Mouse (Mus musculus): ENCODE measurements at regions not wholly inside any gene's neighbourhood (a gene's known extent, or its start where the extent isn't known, plus 50 kb on each side); places are given as distances from the start of the nearest gene placed in this dataset.

DNA sequence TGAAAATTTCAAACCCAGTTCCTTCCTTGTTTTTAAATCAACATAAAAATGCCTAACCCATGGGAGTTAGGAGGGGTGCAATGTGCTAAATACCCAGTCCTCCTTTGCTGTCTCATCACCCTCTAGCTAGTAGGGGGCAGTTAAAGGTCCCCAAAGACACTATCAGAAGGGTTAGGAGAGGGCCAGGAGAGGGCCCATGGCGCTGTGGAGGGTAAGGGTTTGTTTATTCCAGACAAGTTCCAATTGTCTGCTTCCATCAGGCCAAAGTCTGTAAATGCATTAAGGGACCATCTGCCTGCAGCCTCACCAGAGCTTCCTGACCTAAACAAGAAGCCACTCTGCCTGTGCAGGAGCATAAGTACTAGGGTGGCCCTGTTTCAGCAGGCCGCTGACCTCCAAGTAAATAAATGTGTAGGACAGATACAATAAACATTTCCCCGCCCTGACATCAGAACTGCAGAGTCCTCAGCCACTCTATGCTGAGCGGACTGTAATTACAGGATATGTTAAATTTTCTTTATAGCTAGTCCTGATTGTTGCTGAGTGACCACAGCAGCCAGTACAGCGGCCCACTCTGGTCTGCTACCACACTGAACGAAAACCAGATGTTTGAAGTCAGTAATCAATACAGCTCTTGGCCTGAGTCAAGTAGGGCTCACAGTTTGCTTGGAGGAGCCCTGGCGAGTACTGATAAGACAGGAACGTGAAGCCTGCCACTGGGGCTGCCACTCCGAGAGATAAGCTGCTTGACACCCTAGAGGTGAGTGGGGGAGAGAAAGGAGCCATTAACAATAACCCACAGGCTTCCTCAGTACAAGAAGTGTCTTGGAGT lies 87.4 kb downstream of the Hlx start:
- Histone ChIP-seq H3K9ac (ENCODE audit: low read depth, low read length) (no peak overlapping the region), H3K4me1 (ENCODE audit: control insufficient read depth, insufficient read depth, low read length) (no peaks in the 10 kb centered on the region), H3K4me3 (ENCODE audit: low read depth, low read length) (no peak overlapping the region), H3K27me3 (replicated peaks; ENCODE audit: control insufficient read depth, insufficient read depth, low read length) (no peaks in the 10 kb centered on the region), H3K27ac (replicated peaks; ENCODE audit: low read depth, low read length) (no peak overlapping the region), H3K36me3 (ENCODE audit: control insufficient read depth, insufficient read depth, low read length) (no peaks in the 10 kb centered on the region), H3K9me3 (ENCODE audit: control insufficient read depth, low read length) (peaks cover 10% of the 10 kb centered on the region), H3K4me2 (ENCODE audit: low read depth, low read length) (no peak overlapping the region)
- no peak for DNase-seq (ENCODE audit: low spot score)
- WGBS: 37% methylated on average over 9 of the region's 9 CpGs
- ATAC-seq (ENCODE audit: low read depth): peak; percentile 30; the same call in 1 of the 2 replicates

- H3K9me3 ChIP-seq (ENCODE audit: control insufficient read depth, low read length): no peaks in the 10 kb centered on the region
- no peaks in the 10 kb centered on the region for H3K27me3 ChIP-seq (replicated peaks; ENCODE audit: control insufficient read depth, insufficient read depth, low read length)
- H3K4me1 ChIP-seq (ENCODE audit: control insufficient read depth, insufficient read depth, low read length): no peaks in the 10 kb centered on the region
- DNase-seq (ENCODE audit: low spot score) (no peak), ATAC-seq (ENCODE audit: low read depth) (no peak)
- no peak overlapping the region for H3K27ac ChIP-seq (replicated peaks; ENCODE audit: low read depth, low read length)
- no peaks in the 10 kb centered on the region for H3K36me3 ChIP-seq (ENCODE audit: control insufficient read depth, insufficient read depth, low read length)
- no peak overlapping the region for H3K4me3 ChIP-seq (ENCODE audit: low read depth, low read length)
- H3K4me2 ChIP-seq (ENCODE audit: low read depth, low read length): no peak overlapping the region
- WGBS: 86% methylated on average over 13 of the region's 13 CpGs
- H3K9ac ChIP-seq (ENCODE audit: low read depth, low read length): no peak overlapping the region
Measured at GRCm38 (mm10) chr1:184630695-184631475, 101.5 kb downstream of the Hlx start.

GRCm38 (mm10) chr1:184629194-184629593 lies 103.2 kb downstream of the Hlx start:
- Histone ChIP-seq H3K36me3 (ENCODE audit: control insufficient read depth, insufficient read depth, low read length) (no peaks in the 10 kb centered on the region), H3K27me3 (replicated peaks; ENCODE audit: control insufficient read depth, insufficient read depth, low read length) (no peaks in the 10 kb centered on the region), H3K4me1 (ENCODE audit: control insufficient read depth, insufficient read depth, low read length) (no peaks in the 10 kb centered on the region), H3K9ac (ENCODE audit: low read depth, low read length) (no peak overlapping the region), H3K9me3 (ENCODE audit: control insufficient read depth, low read length) (no peaks in the 10 kb centered on the region), H3K4me3 (ENCODE audit: low read depth, low read length) (no peak overlapping the region), H3K27ac (replicated peaks; ENCODE audit: low read depth, low read length) (no peak overlapping the region), H3K4me2 (ENCODE audit: low read depth, low read length) (no peak overlapping the region)
- ATAC-seq (ENCODE audit: low read depth) (no peak), DNase-seq (ENCODE audit: low spot score) (no peak)
- 77% methylated on average over 9 of the region's 9 CpGs for WGBS

DNA sequence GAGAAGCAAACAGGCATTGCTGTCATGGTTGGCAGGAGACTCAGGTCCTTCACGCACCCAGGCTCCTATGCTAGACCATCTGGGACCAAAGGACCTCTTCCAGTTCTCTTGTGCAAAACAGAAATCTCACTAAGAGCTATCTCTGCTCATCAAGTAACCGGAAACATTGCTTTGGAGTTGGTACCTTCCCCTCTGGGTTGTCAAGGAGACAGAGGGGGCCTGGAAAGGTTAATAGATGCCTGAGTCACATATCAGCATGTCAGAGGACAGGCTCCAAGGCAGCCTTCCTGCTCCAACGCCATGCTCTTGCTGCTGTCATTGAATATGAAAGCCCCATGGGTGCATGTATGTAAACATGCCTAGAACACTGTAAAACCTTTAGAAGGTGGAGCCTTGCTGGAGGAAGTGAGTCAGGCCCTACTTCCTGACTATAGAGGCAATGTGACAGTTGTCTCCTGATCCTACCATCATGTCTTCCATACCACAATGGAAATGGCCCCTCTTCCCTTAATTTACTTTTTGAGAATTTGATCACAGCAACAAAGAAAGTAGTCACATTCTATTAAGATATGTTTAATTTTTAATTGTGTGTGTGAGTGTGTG lies 103.8 kb downstream of the Hlx start:
- Histone ChIP-seq H3K4me2 (ENCODE audit: low read depth, low read length) (no peak overlapping the region), H3K36me3 (ENCODE audit: control insufficient read depth, insufficient read depth, low read length) (no peaks in the 10 kb centered on the region), H3K9ac (ENCODE audit: low read depth, low read length) (no peak overlapping the region), H3K27ac (replicated peaks; ENCODE audit: low read depth, low read length) (no peak overlapping the region), H3K9me3 (ENCODE audit: control insufficient read depth, low read length) (no peaks in the 10 kb centered on the region), H3K4me1 (ENCODE audit: control insufficient read depth, insufficient read depth, low read length) (no peaks in the 10 kb centered on the region), H3K27me3 (replicated peaks; ENCODE audit: control insufficient read depth, insufficient read depth, low read length) (no peaks in the 10 kb centered on the region), H3K4me3 (ENCODE audit: low read depth, low read length) (no peak overlapping the region)
- no peak for DNase-seq (ENCODE audit: low spot score)
- no peak for ATAC-seq (ENCODE audit: low read depth)
- 74% methylated on average over 3 of the region's 3 CpGs for WGBS

DNA sequence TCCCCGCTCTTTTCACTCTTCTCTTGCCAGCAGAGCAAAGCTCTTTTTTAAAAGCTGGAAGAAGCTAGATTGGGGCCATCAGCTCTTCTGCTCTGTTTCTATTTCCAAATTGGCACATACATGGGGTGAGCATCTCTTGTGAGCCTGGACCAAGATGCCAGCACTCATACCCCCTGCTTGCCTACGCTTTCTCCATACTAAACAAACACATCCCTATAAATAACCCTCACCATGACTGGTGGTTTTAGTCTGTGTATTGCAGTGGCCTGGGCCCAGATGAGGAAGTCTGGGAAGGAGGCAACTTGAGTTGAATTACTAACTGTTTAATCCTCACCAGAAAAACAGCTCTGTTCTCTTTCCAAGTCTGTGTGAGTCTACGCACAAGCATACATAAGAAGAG lies 110.0 kb downstream of the Hlx start:
- no peak for ATAC-seq (ENCODE audit: low read depth)
- H3K27ac ChIP-seq (replicated peaks; ENCODE audit: low read depth, low read length): no peak overlapping the region

GRCm38 (mm10) chr1:184621950-184622349 lies 110.5 kb downstream of the Hlx start:
- no peak overlapping the region for H3K4me3 ChIP-seq (ENCODE audit: low read depth, low read length)
- no peak for DNase-seq (ENCODE audit: low spot score)
- no peaks in the 10 kb centered on the region for H3K27me3 ChIP-seq (replicated peaks; ENCODE audit: control insufficient read depth, insufficient read depth, low read length)
- no peak overlapping the region for H3K9ac ChIP-seq (ENCODE audit: low read depth, low read length)
- no peaks in the 10 kb centered on the region for H3K4me1 ChIP-seq (ENCODE audit: control insufficient read depth, insufficient read depth, low read length)
- no peaks in the 10 kb centered on the region for H3K36me3 ChIP-seq (ENCODE audit: control insufficient read depth, insufficient read depth, low read length)
- WGBS: 72% methylated on average over 15 of the region's 15 CpGs
- ATAC-seq (ENCODE audit: low read depth): no peak
- no peak overlapping the region for H3K4me2 ChIP-seq (ENCODE audit: low read depth, low read length)
- H3K9me3 ChIP-seq (ENCODE audit: control insufficient read depth, low read length): no peaks in the 10 kb centered on the region
- no peak overlapping the region for H3K27ac ChIP-seq (replicated peaks; ENCODE audit: low read depth, low read length)

More for the DNA sequence above, 110.0 kb downstream of the Hlx start:
- Histone ChIP-seq H3K4me1 (ENCODE audit: control insufficient read depth, insufficient read depth, low read length) (no peaks in the 10 kb centered on the region), H3K36me3 (ENCODE audit: control insufficient read depth, insufficient read depth, low read length) (no peaks in the 10 kb centered on the region), H3K4me3 (ENCODE audit: low read depth, low read length) (no peak overlapping the region), H3K4me2 (ENCODE audit: low read depth, low read length) (no peak overlapping the region), H3K9me3 (ENCODE audit: control insufficient read depth, low read length) (no peaks in the 10 kb centered on the region), H3K9ac (ENCODE audit: low read depth, low read length) (no peak overlapping the region), H3K27me3 (replicated peaks; ENCODE audit: control insufficient read depth, insufficient read depth, low read length) (no peaks in the 10 kb centered on the region)
- WGBS: 84% methylated on average over 3 of the region's 3 CpGs
- peak; percentile 19 for DNase-seq (ENCODE audit: low spot score)

GRCm38 (mm10) chr1:184617853-184618454 lies 114.5 kb downstream of the Hlx start:
- DNase-seq (ENCODE audit: low spot score) (no peak), ATAC-seq (ENCODE audit: low read depth) (no peak)
- Histone ChIP-seq H3K27me3 (replicated peaks; ENCODE audit: control insufficient read depth, insufficient read depth, low read length) (no peaks in the 10 kb centered on the region), H3K4me2 (ENCODE audit: low read depth, low read length) (no peak overlapping the region), H3K36me3 (ENCODE audit: control insufficient read depth, insufficient read depth, low read length) (no peaks in the 10 kb centered on the region), H3K4me1 (ENCODE audit: control insufficient read depth, insufficient read depth, low read length) (no peaks in the 10 kb centered on the region), H3K4me3 (ENCODE audit: low read depth, low read length) (no peak overlapping the region), H3K9ac (ENCODE audit: low read depth, low read length) (no peak overlapping the region), H3K9me3 (ENCODE audit: control insufficient read depth, low read length) (no peaks in the 10 kb centered on the region), H3K27ac (replicated peaks; ENCODE audit: low read depth, low read length) (no peak overlapping the region)
- whole genome bisulfite sequencing: 81% methylated on average over 8 of the region's 8 CpGs

DNA sequence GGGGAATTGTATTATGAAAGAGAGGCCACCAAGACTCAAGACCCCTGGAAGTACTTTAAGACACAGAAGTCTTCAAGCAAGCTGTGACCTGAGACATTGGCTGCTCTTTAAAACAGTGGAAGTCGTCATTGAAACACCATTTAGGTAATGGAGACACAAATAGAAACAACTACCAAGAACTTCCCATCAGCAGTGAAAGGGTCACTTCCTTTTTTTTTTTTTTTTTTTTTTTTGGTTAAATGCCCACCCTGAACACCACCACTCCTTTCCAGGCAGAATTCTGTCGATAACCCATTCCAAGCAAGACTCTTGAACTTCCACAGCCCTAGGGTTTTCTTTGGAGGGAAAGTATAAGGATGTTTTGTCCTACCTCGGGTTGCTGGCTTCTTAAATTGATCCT lies 116.4 kb downstream of the Hlx start:
- Histone ChIP-seq H3K9ac (ENCODE audit: low read depth, low read length) (no peak overlapping the region), H3K36me3 (ENCODE audit: control insufficient read depth, insufficient read depth, low read length) (no peaks in the 10 kb centered on the region), H3K27me3 (replicated peaks; ENCODE audit: control insufficient read depth, insufficient read depth, low read length) (no peaks in the 10 kb centered on the region), H3K4me2 (ENCODE audit: low read depth, low read length) (no peak overlapping the region), H3K9me3 (ENCODE audit: control insufficient read depth, low read length) (no peaks in the 10 kb centered on the region), H3K4me3 (ENCODE audit: low read depth, low read length) (no peak overlapping the region), H3K4me1 (ENCODE audit: control insufficient read depth, insufficient read depth, low read length) (no peaks in the 10 kb centered on the region), H3K27ac (replicated peaks; ENCODE audit: low read depth, low read length) (no peak overlapping the region)
- DNase-seq (ENCODE audit: low spot score): no peak
- 63% methylated on average over 3 of the region's 3 CpGs for WGBS
- ATAC-seq (ENCODE audit: low read depth): no peak
